Mouse (Mus musculus): ENCODE results near the gene Wfikkn2. TPM values are rescaled to one million over a fixed set of nuclear protein-coding genes. Genes with fewer than 3 reads are reported as not detected.
A peak's percentile ranks its signal among the peaks of the same experiment; 100 is the strongest.

The Wfikkn2 gene
- total RNA-seq, 2 experiments from 2014 or later: 0.68 to 0.77 TPM

- DNase-seq (ENCODE audit: low spot score in 2 of 2): peak in 1 of 2 experiments; percentile 52
Measured at GRCm38 (mm10) chr11:94265134-94265785, 19.5 kb upstream of the Wfikkn2 start.

DNA sequence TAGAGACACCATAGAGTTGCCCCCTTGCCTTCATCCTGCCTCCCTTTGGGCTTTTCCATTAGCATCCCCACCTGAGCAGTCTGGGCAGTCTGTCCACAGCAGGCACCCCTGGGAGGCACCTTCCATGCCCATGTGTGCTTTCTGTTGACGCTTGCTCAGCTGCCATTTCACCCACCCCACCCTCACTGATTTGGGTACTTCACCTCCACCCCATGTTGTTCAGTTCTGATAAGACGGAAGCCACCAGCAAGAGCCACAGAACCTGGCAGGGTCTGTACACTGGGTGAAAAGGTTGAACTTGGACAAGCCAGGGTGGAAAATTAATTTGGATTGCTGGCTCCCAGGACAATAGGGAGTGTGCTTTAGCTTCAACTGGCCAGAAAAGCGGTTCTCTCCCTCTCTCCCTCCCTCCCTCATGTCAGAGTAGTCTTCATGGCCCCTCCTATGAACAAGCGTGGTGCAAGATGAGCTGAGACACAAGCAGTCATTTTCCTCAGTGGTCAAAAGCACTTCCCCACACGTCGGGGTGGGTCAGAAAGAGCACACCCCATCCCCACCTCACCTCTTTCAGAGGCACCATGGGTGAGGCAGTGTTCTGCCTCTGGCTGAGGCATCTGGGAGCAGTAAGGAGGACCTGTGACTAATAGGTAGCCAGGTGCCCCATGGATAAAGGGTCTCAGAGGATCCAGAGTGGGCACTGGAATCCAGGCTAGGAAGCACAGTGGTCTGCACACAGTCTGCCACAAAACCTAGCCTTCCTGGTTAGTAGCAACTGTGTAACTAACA, 16.0 kb upstream of the Wfikkn2 start:
- DNase-seq (ENCODE audit: low spot score in 2 of 2): no peak

DNA sequence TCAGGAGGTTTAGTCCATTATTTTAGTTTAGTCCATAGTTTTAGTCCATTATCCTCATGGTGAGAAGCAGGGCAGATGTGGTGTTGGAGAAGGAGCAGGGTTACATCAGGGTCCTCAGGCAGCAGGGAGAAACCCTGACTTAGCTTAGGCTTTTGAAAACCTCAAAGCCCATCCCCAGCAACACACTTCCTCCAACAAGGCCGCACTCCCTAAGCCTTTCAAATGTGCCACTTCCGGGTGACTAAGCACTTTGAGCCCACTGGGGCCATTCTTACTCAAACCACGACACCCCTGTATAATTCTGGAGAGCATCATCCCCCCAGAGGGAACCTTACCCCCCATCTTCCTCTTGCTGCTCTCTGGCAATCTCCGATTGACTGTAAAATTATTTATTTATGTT, 14.0 kb upstream of the Wfikkn2 start:
- DNase-seq (ENCODE audit: low spot score in 2 of 2): no peak

- DNase-seq (ENCODE audit: low spot score in 2 of 2): no peak
Measured at GRCm38 (mm10) chr11:94257987-94258386, 12.2 kb upstream of the Wfikkn2 start.

DNA sequence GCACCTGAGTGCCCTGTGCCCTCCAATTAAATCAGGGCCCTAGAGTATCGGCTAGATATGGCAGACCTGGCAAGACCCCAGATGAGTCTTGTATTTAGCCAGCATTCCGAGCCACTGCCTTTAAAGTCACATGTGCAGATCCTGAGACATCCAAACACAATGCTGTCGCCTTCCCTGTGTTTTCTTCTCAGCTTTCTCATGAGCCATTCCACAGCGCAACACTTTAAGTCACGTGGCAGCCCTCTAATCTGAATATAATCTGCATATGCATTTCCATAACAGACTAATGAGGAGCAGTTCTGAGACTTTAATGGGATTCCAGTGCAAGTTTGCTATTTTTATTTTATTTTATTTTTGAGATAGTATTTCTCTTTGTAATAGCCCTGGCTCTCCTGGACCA, 9.9 kb upstream of the Wfikkn2 start:
- DNase-seq (ENCODE audit: low spot score in 2 of 2): no peak

DNA sequence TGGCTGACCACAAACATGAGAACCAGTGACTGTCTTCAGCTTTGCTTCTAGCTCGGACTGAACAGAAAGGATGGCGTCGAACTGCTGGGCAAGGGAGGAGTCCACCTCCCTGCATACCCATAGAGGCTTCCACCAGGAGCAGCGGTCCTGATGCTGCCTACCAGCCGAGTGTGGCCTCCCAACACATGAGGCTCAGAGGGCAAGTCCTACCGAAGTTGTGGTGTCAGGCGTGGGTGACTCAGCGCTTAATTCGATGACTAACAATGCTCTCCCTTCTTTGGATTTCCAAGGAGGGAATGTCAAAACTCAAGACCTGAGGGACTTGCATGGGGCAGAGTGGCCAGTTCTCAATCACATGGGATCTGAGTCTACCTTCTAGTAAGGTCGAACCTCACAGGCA, 7.9 kb upstream of the Wfikkn2 start:
- DNase-seq (ENCODE audit: low spot score in 2 of 2): no peak

DNA sequence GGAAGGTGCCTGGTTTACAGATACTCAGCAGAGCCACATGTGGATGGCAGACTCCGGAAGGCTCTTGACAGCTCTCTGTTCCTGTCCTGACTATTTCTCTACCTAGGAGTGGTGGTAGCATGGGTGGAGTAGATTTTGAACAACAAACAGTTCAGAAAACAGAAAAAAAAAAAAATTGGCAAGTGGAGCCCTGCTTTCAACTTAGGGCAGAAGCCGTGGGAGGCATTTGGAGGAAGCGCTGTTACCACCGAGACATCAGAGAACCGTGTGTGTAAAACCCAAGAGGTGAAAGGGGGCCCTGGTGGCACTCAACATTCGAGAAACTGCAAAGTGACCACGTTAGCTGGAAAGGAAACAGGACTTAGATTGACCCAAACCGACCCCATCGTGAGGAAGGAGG, 7.4 kb upstream of the Wfikkn2 start:
- DNase-seq (ENCODE audit: low spot score in 2 of 2): no peak

DNA sequence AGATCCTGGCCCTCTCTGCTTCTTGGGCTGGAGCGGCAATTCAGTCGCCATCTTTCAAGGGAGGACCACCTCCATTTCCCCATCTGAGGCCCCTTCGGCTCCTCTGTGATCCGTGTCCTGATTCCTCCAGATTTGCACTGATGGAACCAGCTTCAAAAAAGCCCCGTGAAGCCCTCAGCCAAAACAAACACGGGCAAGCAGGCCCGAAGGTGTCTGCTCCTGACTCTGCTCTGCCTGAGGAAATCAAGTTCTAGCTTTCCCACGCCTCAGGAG, 920 bp upstream of the Wfikkn2 start:
- DNase-seq (ENCODE audit: low spot score in 2 of 2): no peak

- DNase-seq (ENCODE audit: low spot score in 2 of 2): no peak
Measured at GRCm38 (mm10) chr11:94244385-94244784, 1.4 kb downstream of the Wfikkn2 start.

GRCm38 (mm10) chr11:94243422-94244180, 2.2 kb downstream of the Wfikkn2 start:
- DNase-seq (ENCODE audit: low spot score in 2 of 2): no peak

GRCm38 (mm10) chr11:94242760-94243421, 2.9 kb downstream of the Wfikkn2 start:
- no peak for DNase-seq (ENCODE audit: low spot score in 2 of 2)

GRCm38 (mm10) chr11:94239706-94240105, 6.1 kb downstream of the Wfikkn2 start:
- DNase-seq (ENCODE audit: low spot score in 2 of 2): no peak

DNA sequence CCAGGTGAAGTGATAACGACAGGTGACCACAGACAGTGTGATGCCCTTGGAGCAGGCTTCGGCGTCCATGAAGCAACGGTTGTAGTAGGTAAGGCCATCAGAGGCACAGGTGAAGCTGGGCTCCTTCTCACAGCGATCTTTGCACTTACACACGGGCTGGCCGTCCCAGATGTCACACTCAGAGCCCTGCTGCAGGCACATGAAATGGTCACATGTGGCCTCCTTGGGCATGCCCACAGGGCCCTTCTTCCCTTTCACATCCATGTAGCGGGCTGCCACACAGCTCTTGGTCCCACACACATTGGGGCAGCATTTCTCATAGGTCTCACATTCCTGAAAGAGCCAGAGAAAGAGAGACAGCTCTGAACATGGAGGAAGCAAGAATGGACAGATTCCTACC, 7.0 kb downstream of the Wfikkn2 start:
- DNase-seq (ENCODE audit: low spot score in 2 of 2): no peak

- DNase-seq (ENCODE audit: low spot score in 2 of 2): peak; percentile 56 to 90
Measured at GRCm38 (mm10) chr11:94236074-94236473, 9.7 kb downstream of the Wfikkn2 start.

GRCm38 (mm10) chr11:94234857-94235256, 10.9 kb downstream of the Wfikkn2 start:
- DNase-seq (ENCODE audit: low spot score in 2 of 2): no peak

DNA sequence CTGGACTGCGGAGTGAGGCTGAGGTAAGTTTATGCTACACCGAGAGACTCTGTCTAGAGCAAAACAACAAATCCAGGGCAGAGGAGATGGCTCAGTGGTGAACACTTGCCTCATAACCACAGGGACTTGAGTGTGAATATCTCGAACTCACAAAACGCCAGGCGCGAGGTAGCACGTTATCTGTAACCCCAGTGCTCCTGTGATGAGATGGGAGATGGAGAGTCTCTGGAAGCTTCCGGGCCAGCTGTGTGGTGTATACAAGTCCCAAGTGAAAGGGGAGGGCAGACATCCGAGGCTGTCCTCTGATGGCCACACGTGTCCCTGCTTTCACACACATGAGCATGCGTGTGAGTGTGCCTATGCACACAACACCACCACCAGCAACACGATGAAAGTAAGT, 11.4 kb downstream of the Wfikkn2 start:
- no peak for DNase-seq (ENCODE audit: low spot score in 2 of 2)

GRCm38 (mm10) chr11:94233405-94233804, 12.4 kb downstream of the Wfikkn2 start:
- DNase-seq (ENCODE audit: low spot score in 2 of 2): peak in 1 of 2 experiments; percentile 60

GRCm38 (mm10) chr11:94231821-94232552, 13.8 kb downstream of the Wfikkn2 start:
- DNase-seq (ENCODE audit: low spot score in 2 of 2): no peak

- no peak for DNase-seq (ENCODE audit: low spot score in 2 of 2)
Measured at GRCm38 (mm10) chr11:94230244-94230643, 15.6 kb downstream of the Wfikkn2 start.

DNA sequence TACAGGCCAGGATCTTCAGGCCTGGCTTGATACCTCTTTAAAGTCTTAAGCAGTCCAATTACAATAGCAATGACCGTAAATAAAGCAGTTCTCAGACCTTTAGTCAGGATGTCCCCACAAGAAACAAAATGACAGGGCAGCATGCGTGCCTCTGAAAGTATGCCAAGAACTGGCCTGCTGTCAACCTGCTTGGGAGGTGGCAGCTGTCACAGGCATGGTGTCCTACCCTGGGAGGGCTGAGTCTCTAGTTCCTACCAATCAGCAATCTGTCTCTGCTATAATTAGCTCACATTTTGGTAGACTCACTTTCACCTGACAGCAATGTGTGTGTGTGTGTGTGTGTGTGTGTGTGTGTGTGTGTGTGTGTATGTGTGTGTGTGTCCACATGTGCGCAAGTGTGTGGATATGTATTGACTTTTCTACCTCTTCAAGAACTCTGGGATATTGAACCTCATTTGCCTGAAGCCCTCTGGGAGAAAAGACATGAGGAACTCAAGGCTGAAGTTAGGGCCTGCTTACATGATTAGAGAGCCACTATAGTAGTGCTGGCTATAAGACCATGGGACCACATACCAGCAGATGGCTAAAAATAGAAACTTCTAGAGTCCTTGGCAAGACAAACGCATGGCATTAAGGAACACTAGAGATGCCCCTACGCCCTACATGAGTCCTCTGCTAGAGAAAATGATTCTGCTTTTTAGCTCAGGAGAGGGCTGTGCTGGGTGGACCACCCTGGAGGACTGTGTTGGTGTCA, 16.4 kb downstream of the Wfikkn2 start:
- DNase-seq (ENCODE audit: low spot score in 2 of 2): no peak

Data from layer of hippocampus, adult 18-20 months (tissue).